Mouse (Mus musculus): Measurements from ENCODE around the gene Gm11099. TPM values are rescaled to one million over a fixed set of nuclear protein-coding genes. Genes with fewer than 3 reads are reported as not detected.

Gene Gm11099
- polyA plus RNA-seq, 1 experiment from 2014 or later, result not detected

GRCm38 (mm10) chr2:58912339-58912738, 53.1 kb downstream of the Gm11099 start:
- H3K4me2 ChIP-seq, result no peak overlapping the region
- H3K4me3 ChIP-seq, result no peak overlapping the region
- H3K36me3 ChIP-seq, result no peaks in the 10 kb centered on the region
- H3K9ac ChIP-seq, result no peak overlapping the region
- no peaks in the 10 kb centered on the region for H3K27me3 ChIP-seq
- ATAC-seq (ENCODE audit: borderline replicate concordance, extremely low read depth, low FRiP score, low TSS enrichment), result no peak
- 91% methylated on average over 9 of the region's 9 CpGs for WGBS
- no peaks in the 10 kb centered on the region for H3K9me3 ChIP-seq
- no peaks in the 10 kb centered on the region for H3K4me1 ChIP-seq
- no peak overlapping the region for H3K27ac ChIP-seq

GRCm38 (mm10) chr2:58918351-58918750, 59.1 kb downstream of the Gm11099 start:
- WGBS, result 54% methylated on average over 4 of the region's 4 CpGs
- H3K27ac ChIP-seq, result no peak overlapping the region
- no peaks in the 10 kb centered on the region for H3K4me1 ChIP-seq
- no peak overlapping the region for H3K9ac ChIP-seq
- no peak overlapping the region for H3K4me2 ChIP-seq
- no peak overlapping the region for H3K4me3 ChIP-seq
- ATAC-seq (ENCODE audit: borderline replicate concordance, extremely low read depth, low FRiP score, low TSS enrichment), result no peak
- H3K27me3 ChIP-seq, result no peaks in the 10 kb centered on the region
- no peaks in the 10 kb centered on the region for H3K36me3 ChIP-seq
- H3K9me3 ChIP-seq, result no peaks in the 10 kb centered on the region

GRCm38 (mm10) chr2:58925551-58925950, 66.3 kb downstream of the Gm11099 start:
- Histone ChIP-seq H3K4me3 (no peak overlapping the region), H3K36me3 (no peaks in the 10 kb centered on the region), H3K27me3 (no peaks in the 10 kb centered on the region), H3K4me2 (no peak overlapping the region), H3K4me1 (no peaks in the 10 kb centered on the region), H3K9me3 (no peaks in the 10 kb centered on the region), H3K9ac (no peak overlapping the region), H3K27ac (no peak overlapping the region)
- 93% methylated on average over 2 of the region's 2 CpGs for WGBS
- no peak for ATAC-seq (ENCODE audit: borderline replicate concordance, extremely low read depth, low FRiP score, low TSS enrichment)

- no peaks in the 10 kb centered on the region for H3K9me3 ChIP-seq
- no peak overlapping the region for H3K4me2 ChIP-seq
- H3K27ac ChIP-seq, result no peak overlapping the region
- no peaks in the 10 kb centered on the region for H3K27me3 ChIP-seq
- no peak overlapping the region for H3K4me3 ChIP-seq
- H3K36me3 ChIP-seq, result no peaks in the 10 kb centered on the region
- H3K9ac ChIP-seq, result no peak overlapping the region
- no peak for ATAC-seq (ENCODE audit: borderline replicate concordance, extremely low read depth, low FRiP score, low TSS enrichment)
- 0 out of 2 replicates have a peak, but pooled peaks cover 2% of the 10 kb centered on the region for H3K4me1 ChIP-seq
- WGBS, result 54% methylated on average over 4 of the region's 4 CpGs
These were observed 82.1 kb downstream of the Gm11099 start for GRCm38 (mm10) chr2:58941361-58941760.

- no peak overlapping the region for H3K4me2 ChIP-seq
- no peak overlapping the region for H3K4me3 ChIP-seq
- no peak for ATAC-seq (ENCODE audit: borderline replicate concordance, extremely low read depth, low FRiP score, low TSS enrichment)
- H3K36me3 ChIP-seq, result no peaks in the 10 kb centered on the region
- WGBS, result 85% methylated on average over 7 of the region's 7 CpGs
- no peaks in the 10 kb centered on the region for H3K9me3 ChIP-seq
- no peak overlapping the region for H3K9ac ChIP-seq
- H3K27me3 ChIP-seq, result no peaks in the 10 kb centered on the region
- no peak overlapping the region for H3K27ac ChIP-seq
- 0 out of 2 replicates have a peak, but pooled peaks cover 8% of the 10 kb centered on the region for H3K4me1 ChIP-seq
These were observed 89.6 kb downstream of the Gm11099 start for GRCm38 (mm10) chr2:58948796-58949195.

GRCm38 (mm10) chr2:58952101-58952500, 92.9 kb downstream of the Gm11099 start:
- ATAC-seq (ENCODE audit: borderline replicate concordance, extremely low read depth, low FRiP score, low TSS enrichment), result no peak
- WGBS, result 83% methylated on average over 3 of the region's 3 CpGs
- no peaks in the 10 kb centered on the region for H3K9me3 ChIP-seq
- H3K27ac ChIP-seq, result no peak overlapping the region
- H3K36me3 ChIP-seq, result no peaks in the 10 kb centered on the region
- H3K4me1 ChIP-seq, result no peaks in the 10 kb centered on the region
- no peaks in the 10 kb centered on the region for H3K27me3 ChIP-seq
- no peak overlapping the region for H3K4me2 ChIP-seq
- no peak overlapping the region for H3K9ac ChIP-seq
- H3K4me3 ChIP-seq, result no peak overlapping the region

- Histone ChIP-seq H3K27me3 (no peaks in the 10 kb centered on the region), H3K4me3 (no peak overlapping the region), H3K36me3 (no peaks in the 10 kb centered on the region), H3K4me2 (no peak overlapping the region), H3K9ac (no peak overlapping the region), H3K27ac (no peak overlapping the region), H3K4me1 (no peaks in the 10 kb centered on the region), H3K9me3 (no peaks in the 10 kb centered on the region)
- ATAC-seq (ENCODE audit: borderline replicate concordance, extremely low read depth, low FRiP score, low TSS enrichment), result no peak
- 86% methylated on average over 2 of the region's 2 CpGs for WGBS
These were observed 97.1 kb downstream of the Gm11099 start for GRCm38 (mm10) chr2:58956351-58956750.

- no peaks in the 10 kb centered on the region for H3K9me3 ChIP-seq
- no peak overlapping the region for H3K27ac ChIP-seq
- 60% methylated on average over 2 of the region's 2 CpGs for WGBS
- ATAC-seq (ENCODE audit: borderline replicate concordance, extremely low read depth, low FRiP score, low TSS enrichment), result no peak
- H3K36me3 ChIP-seq, result no peaks in the 10 kb centered on the region
- no peak overlapping the region for H3K4me3 ChIP-seq
- no peak overlapping the region for H3K9ac ChIP-seq
- no peak overlapping the region for H3K4me2 ChIP-seq
- no peaks in the 10 kb centered on the region for H3K4me1 ChIP-seq
- H3K27me3 ChIP-seq, result no peaks in the 10 kb centered on the region
These were observed 97.6 kb downstream of the Gm11099 start for GRCm38 (mm10) chr2:58956770-58957300.
